Mouse (Mus musculus): ENCODE measurements around the gene Prss33.

DNA sequence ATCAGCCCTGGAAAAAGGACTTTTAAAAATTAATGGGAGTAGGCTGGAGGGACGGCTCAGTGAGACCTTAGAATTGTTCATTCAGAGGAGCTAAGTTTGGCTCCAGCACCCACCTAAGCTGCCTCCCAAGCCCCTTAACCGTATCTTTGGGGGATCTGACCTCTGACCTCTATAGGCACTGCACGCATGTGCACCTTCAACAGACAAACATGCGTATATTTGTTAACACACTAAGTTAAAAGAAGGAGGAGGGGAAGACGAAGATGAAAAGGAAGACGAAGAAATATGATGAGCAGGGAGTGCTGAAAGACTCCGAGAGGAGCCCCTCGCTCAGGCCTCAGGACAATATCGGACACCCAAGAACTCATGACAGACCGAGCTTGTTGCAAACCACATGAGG is 34.2 kb downstream of the Prss33 start:
- TF ChIP-seq CTCF (IDR thresholded peaks at IDR 0.05; ENCODE audit: control insufficient read depth, insufficient read depth, insufficient replicate concordance, low read depth, low read length) (no peak), POLR2A (IDR thresholded peaks at IDR 0.05; ENCODE audit: control insufficient read depth, low read depth, low read length) (no peak)
